Mouse (Mus musculus) erythroblast, adult 5-6 weeks (primary cell): ENCODE measurements around the gene Rnase2b. TPM values are rescaled to one million over a fixed set of nuclear protein-coding genes. Genes with fewer than 3 reads are reported as not detected.
"Not testable (repeated sequence)": the region's sequence is repeated elsewhere in the genome, so short reads cannot be mapped to it uniquely, and the experiment has no call there.

Source experiments
- ATAC-seq: replicated peaks from 2 replicates; pipeline ENCODE4 v1.8.0; 2016; ENCODE audit warnings: moderate number of reproducible peaks, mild to moderate bottlenecking, moderate TSS enrichment, inconsistent platforms; ENCODE audit not compliant: poor library complexity, low FRiP score, severe bottlenecking
- total RNA-seq, 2 experiments: library from RNA; stranded (forward) in 1 of 2; stranded (reverse) in 1 of 2; fragments of 150-400 nt in 1 of 2; fragments of 200-764, 138-1000 nt in 1 of 2; gene quantifications; 2 replicates each; pipeline versions ENCODE4 v1.2.3 to v1.2.4; 2015 to 2017; ENCODE audit warnings: low replicate concordance in 2 of 2

The Rnase2b gene
- not detected in 2 replicates for total RNA-seq (2015; ENCODE audit: low replicate concordance)
- total RNA-seq (2017; ENCODE audit: low replicate concordance), result 1.3 TPM in 1 of 2 replicates, not detected in the other

DNA sequence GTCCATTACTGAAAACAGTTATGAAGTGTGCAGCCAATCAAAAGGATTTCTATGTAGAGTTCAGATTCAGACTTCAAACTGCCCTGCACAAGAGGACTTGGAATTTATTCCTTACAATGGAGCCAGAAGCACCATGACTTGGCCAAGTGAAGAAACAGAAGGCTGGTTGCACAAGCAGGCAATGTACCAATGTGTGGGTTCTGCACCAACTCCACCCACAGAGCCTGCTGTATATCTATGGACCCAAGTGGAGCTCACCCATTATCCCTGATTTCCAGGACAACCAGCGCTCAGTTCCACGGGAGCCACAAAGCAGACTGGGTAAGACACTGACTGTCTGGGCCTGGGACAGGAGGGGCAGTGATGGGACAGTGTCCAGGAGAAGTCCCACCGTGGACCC is at the start of gene Rnase2b:
TSS of gene Rnase2b (plus strand) at position 285 of the 400 bp plus-strand sequence.
- not testable (repeated sequence) for ATAC-seq

DNA sequence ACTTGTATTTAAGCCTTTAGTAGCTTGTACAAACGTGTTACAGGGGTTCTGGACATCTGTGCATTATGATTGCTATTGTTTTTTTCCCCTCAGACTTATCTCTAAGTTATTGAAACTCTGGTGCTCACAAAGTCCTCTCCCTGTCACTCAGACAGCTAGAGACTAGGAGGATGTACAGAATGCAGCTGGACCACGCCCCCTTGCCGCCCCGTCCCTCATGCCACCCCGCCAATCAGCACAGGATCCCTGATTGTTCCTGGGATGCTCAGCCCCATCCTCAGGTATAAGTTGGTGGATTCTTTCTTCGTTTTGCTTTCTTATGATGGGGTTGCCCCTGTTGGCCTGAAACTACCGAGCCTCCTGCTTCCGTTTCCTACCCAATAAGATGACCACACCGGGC is 48.6 kb upstream of the Rnase2b start:
- ATAC-seq, result no peak

- ATAC-seq, result no peak
These were observed 48.0 kb upstream of the Rnase2b start, which contains the start of gene Eddm3b for GRCm38 (mm10) chr14:51113916-51114560. Eddm3b (plus strand) TSS chr14:51114426.

DNA sequence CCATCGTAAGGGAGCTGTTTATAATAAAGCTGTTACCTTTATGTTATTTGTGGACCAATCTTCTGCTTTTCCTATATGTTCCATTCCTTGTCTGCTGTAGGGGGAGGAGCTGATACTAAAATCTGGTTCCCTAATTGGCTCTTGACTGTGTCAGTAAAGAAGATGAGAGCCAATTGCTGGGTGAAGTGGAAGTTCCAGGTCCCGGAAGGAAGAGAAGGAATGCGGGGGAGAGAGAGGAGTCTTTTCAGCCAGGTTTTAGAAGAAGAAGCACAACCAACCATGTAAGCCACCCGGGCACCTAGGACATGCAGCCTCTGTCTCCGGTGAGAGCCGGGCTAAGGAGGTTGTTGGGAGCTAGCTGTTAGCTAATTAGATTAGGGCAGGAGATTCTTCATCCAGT is 36.4 kb upstream of the Rnase2b start:
- ATAC-seq, result no peak

DNA sequence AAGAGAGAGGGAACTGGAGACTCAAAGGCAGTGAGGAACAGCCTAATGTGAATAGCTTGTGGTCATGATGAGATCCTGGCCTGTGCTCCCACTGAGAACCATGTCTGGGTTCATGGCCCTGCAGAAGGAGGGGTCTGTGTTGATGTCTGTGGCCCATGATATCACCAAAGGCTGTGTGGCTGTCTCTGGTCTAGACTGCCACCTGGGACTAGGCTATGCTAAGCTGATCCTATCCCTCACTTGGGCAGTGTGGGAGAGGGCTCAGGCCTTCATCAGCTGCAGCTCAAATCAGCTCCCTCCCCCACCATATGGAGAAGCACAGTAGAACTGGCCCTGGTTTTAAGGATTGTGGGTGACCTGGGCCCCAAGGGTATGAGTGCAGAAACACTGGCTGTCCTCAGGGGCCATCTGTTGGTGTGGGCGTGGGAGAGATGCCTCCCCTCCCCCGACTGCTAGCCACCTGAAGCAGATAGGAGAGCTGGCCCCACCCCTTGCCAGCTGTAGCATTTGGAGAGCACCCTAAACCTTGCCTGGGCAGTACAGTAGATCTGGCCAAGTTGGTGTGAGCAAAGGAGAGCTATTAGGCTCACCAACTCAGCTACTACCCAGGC is 34.3 kb upstream of the Rnase2b start:
- peak; percentile 82 for ATAC-seq

DNA sequence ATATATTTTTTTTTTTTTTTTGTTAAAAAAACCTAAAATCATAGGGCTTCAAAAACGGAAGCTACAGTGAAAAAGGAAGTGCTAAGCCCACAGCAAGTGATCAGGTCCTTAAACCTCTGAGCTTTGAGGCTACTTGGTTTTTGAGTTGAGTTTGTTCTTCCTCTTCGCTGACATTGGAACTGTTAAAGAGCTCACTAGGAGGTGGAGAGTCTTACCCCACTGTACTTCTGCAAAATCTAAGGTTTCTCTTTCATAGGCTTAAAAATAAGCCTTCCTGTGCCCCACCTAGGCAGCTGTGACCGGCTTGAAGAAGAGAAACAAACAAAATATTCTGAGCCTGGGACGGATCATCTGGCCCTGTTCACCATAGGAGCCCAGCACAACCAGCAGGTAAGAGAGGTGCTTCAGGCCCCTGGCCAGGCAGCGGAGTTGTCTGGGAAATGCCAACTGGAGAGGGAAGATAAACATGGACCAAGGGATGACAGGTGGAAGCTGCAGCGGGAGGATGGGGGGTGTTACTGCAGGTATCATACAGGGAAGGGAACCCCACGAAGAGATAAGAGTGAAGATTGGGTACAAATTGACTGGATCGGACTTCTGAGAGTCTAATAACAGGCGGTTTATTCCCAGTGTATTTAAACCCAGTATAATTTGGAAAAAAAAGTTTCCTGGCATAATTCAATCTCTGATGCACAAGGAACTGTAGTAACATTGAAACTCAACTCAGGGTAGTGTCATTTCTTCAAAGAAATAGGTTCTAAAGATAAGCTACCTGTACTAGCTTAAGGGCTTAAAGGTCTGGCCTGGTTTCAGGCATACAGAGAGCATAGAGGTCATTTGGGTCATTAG is 33.1 kb upstream of the Rnase2b start:
- peak; percentile 41 for ATAC-seq

GRCm38 (mm10) chr14:51129624-51129975 is 32.5 kb upstream of the Rnase2b start:
- ATAC-seq, result peak; percentile 42; the same call in 1 of the 2 replicates

DNA sequence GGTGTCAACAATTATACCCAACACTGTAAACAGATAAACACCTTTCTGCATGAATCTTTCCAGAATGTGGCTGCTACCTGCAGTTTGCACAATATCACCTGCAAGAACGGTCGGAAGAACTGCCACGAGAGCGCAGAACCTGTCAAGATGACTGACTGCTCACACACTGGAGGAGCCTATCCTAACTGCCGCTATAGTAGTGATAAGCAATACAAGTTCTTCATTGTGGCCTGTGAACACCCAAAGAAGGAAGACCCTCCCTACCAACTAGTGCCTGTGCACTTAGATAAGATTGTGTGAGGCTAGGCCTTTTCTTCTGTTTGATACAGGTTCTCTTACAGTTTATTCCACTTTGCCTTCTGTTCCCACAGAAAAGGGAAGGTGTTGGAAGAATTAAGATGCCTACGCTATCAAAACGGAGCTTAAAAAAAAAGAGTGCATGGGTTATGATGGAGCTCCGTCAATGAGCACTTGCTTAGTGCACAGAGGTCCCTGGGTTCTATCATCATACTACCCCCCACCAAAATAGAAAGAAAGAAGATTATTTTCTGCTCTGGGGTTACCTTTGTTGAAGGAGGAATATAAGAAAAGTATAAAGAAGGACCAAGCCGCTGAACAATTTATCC is 31.6 kb upstream of the Rnase2b start:
- ATAC-seq, result peak; percentile 70

GRCm38 (mm10) chr14:51131086-51131815 is 30.8 kb upstream of the Rnase2b start:
- ATAC-seq, result no peak

- ATAC-seq, result 0 out of 2 replicates have a peak, but pooled peaks have one; percentile 44
These were observed 29.7 kb upstream of the Rnase2b start for GRCm38 (mm10) chr14:51132372-51132771.

DNA sequence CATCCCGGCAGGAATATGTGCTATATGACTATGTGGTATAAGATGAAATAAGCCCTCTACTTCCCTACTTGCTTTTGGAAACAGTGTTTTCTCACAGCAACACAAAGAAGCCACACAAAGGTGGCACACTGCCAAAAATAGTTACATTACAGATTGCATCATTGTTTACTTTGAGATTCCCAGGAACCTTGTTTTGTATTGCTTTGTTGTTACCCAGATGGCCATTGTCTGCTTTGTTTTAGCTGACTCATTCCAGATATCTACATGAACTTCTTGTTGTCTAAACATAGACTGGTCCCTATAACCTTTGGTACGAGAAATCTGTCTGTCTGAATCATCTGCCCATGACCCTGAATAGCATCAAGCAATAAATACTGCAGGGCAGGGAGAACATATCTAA is 21.7 kb upstream of the Rnase2b start:
- no peak for ATAC-seq

- no peak for ATAC-seq
These were observed 19.9 kb upstream of the Rnase2b start for GRCm38 (mm10) chr14:51142119-51142518.

DNA sequence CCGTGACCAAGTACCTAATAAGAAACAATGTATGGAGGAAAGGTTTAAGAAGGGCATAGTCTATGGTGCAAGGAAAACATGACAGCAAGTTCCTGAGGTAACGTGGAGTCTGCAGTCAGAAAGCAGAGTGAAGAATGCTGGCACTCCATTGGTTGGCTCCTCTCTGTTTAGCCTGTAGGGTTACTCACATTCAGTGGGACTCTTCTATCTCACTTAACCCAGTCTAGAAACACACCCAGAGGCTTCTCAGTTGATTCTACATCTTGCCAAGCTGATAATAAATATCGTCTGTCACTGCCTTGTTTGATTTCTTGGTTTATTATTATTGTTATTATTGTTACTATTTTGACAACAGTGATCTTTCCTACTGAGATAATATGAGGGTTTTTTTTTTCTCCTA is 19.5 kb upstream of the Rnase2b start:
- peak; percentile 73 for ATAC-seq

DNA sequence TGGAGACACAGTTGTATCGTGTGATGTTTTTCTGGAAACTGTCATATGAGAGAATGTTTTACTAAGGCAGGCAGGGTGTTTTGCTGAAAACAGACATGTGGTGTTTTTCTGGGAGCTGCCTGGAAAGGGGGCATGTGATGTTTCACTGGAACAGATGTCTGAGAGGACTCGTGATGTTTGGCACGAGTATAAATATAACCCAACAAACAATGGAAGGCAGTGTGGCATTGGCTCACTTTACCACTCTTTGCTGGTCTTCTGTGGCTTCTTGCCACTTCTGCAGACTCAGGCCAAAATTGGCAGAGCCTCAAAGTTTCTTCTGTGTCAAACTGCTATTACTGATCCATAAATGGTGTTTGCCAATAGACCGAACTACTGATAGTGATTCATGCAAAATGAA is 18.8 kb upstream of the Rnase2b start:
- peak; percentile 19; the same call in 1 of the 2 replicates for ATAC-seq

- ATAC-seq, result peak; percentile 90
These were observed 18.1 kb upstream of the Rnase2b start for GRCm38 (mm10) chr14:51143937-51144336.

DNA sequence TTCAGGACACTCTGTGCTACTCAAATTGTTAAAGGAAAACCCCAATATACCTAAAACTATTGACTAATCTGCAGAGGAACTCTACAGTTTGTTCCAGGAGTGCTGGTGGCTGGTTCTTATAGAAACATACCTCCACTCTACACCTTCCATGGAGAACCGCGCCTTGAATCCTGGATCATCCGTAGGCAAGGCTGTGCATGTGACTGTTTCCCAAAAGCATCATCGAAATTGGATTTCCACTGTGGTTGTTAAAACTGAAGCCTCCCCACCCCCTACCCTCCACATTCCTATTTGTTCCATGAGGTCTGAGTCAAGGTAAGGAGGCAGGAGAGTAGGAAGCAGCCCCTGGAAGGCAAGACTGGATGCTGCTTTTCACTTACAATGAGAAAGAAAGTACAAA is 17.6 kb upstream of the Rnase2b start:
- ATAC-seq, result no peak

DNA sequence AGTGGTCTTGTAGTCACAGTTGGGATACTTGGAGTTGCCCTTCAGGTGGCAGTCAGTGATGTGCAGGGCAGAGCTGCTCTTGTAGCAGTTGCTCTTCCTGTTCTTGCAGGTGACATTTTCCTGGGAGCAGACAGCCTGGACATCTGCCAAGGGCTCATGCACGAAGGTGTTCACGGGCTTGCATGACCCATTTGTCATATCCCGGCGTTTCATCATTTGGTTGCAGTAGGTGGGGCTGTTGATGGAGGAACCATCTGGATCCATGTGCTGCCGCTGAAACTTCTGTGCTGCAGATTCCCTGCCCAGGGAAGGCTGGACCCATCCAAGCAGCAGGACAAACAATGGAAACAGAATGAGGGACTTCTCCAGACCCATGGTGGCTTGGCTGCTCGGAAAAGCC is 16.5 kb upstream of the Rnase2b start:
- ATAC-seq, result no peak

- no peak for ATAC-seq
These were observed 15.4 kb upstream of the Rnase2b start, which contains the start of gene Rnase1 for GRCm38 (mm10) chr14:51146685-51147084. Rnase1 (minus strand) TSS chr14:51146785.

GRCm38 (mm10) chr14:51148006-51148405 is 14.1 kb upstream of the Rnase2b start:
- ATAC-seq, result no peak
